Mouse (Mus musculus) ES-E14 (cell line): ENCODE data around the gene Ripk1.

Source experiments
- CHD2 ChIP-seq: IDR thresholded peaks from 2 replicates; pipeline ENCODE4 v1.6.1; 2014; ENCODE audit warnings: mild to moderate bottlenecking, low read depth, low read length, inconsistent platforms
- HCFC1 ChIP-seq: IDR thresholded peaks from 2 replicates; pipeline ENCODE4 v1.6.1; 2012; ENCODE audit warnings: low read length, inconsistent platforms, borderline replicate concordance; ENCODE audit not compliant: insufficient read depth
- MAFK ChIP-seq: IDR thresholded peaks from 2 replicates; pipeline ENCODE4 v1.6.1; 2014; ENCODE audit warnings: mild to moderate bottlenecking, low read depth, low read length, inconsistent platforms; ENCODE audit not compliant: insufficient read depth
- ZC3H11A ChIP-seq: IDR thresholded peaks from 2 replicates; pipeline ENCODE4 v1.6.1; 2012; ENCODE audit warnings: low read depth, mild to moderate bottlenecking, inconsistent platforms, low read length, borderline replicate concordance
- ZNF384 ChIP-seq: IDR thresholded peaks from 2 replicates; pipeline ENCODE4 v1.6.1; 2012; ENCODE audit warnings: low read depth, low read length, inconsistent platforms

DNA sequence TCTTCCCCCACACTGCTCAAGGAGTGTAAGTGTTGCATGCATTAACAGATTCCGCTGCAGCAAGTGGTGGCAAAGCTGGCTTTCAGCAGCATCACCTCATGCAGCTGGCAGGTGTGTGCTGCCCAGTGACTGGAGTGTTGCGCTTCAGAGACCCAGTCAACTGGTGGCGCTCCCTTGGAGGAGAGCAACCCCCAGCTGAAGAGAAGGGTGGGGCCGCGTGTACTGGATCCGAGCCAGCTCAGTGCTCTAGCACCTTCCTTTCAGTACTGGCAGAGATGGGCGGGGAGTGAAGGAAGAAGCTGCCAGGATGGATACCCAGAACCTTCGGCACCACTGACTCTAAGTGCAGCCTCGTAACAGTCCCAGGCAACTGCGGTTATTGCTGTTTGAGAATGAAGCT lies 60.3 kb downstream of the Ripk1 start:
- no peak for TF ChIP-seq ZNF384
- TF ChIP-seq CHD2: no peak
- no peak for TF ChIP-seq HCFC1
- TF ChIP-seq ZC3H11A: no peak
- no peak for TF ChIP-seq MAFK
